Mouse (Mus musculus) forebrain, postnatal 0 days (tissue): ENCODE results near the gene Cyp4f16. TPM values are rescaled to one million over a fixed set of nuclear protein-coding genes. Genes with fewer than 3 reads are reported as not detected.
A peak's percentile ranks its signal among the peaks of the same experiment; 100 is the strongest.
"Not testable (repeated sequence)": the region's sequence is repeated elsewhere in the genome, so short reads cannot be mapped to it uniquely, and the experiment has no call there.

Source experiments
- ATAC-seq: fragments of 200-750 bp; cut with Nextera tagmentation; 2 replicates; pipeline ENCODE4 v1.8.0; 2017; ENCODE audit warnings: mild to moderate bottlenecking, moderate library complexity
- DNase-seq: peaks from one replicate; pipeline ENCODE4 v3.0.0-alpha.2; 2015
- H3K27ac ChIP-seq: fragments of 300-500 bp; sonication (generic); 2 replicates; pipeline ENCODE4 v1.5.1; 2014; ENCODE audit warnings: low read depth, mild to moderate bottlenecking, antibody characterized with exemption, low read length, moderate library complexity, mixed read lengths
- H3K27me3 ChIP-seq: fragments of 300-500 bp; sonication (generic); 2 replicates; pipeline ENCODE4 v1.6.1; 2014; ENCODE audit warnings: mild to moderate bottlenecking, low read length, mixed read lengths; ENCODE audit not compliant: insufficient read depth
- H3K36me3 ChIP-seq: fragments of 300-500 bp; sonication (generic); 2 replicates; pipeline ENCODE4 v1.6.1; 2014; ENCODE audit warnings: mild to moderate bottlenecking, moderate library complexity; ENCODE audit not compliant: insufficient read depth
- H3K4me1 ChIP-seq: fragments of 300-500 bp; sonication (generic); 2 replicates; pipeline ENCODE4 v1.6.1; 2014; ENCODE audit warnings: antibody characterized with exemption; ENCODE audit not compliant: insufficient read depth
- H3K4me2 ChIP-seq: fragments of 300-500 bp; sonication (generic); 2 replicates; pipeline ENCODE4 v1.6.1; 2014; ENCODE audit warnings: low read depth, mild to moderate bottlenecking, moderate library complexity
- H3K4me3 ChIP-seq: fragments of 300-500 bp; sonication (generic); 2 replicates; pipeline ENCODE4 v1.5.1; 2014; ENCODE audit warnings: low read depth, low read length, mixed read lengths
- H3K9ac ChIP-seq: fragments of 300-500 bp; sonication (generic); 2 replicates; pipeline ENCODE4 v1.6.1; 2014; ENCODE audit warnings: mild to moderate bottlenecking
- H3K9me3 ChIP-seq: fragments of 300-500 bp; sonication (generic); 2 replicates; pipeline ENCODE4 v1.6.1; 2016; ENCODE audit warnings: low read length
- CTCF ChIP-seq: sonication (generic); IDR thresholded peaks from 2 replicates; pipeline ENCODE4 v1.5.1; 2016; ENCODE audit warnings: antibody characterized with exemption, control low read depth, low read depth
- WGBS: fragments of 180-500 bp; shearing (Covaris S2); extraction: QIAGEN DNeasy Blood & Tissue Kit; methylation state at CpG from one replicate; pipeline ENCODE4 v1.1.7; 2014; 5-methylcytosine and 5-hydroxymethylcytosine counted together
- polyA plus RNA-seq: library from polyadenylated mRNA; unstranded; fragments of >200 nt; fragmentation: Nextera tagmentation; extraction: Ambion mirVana; gene quantifications from 2 replicates; pipeline ENCODE4 v1.2.1, GENCODE M21; 2015
- total RNA-seq: library from RNA; depleted of rRNA; stranded (reverse); fragments of >200 nt; gene quantifications from 2 replicates; pipeline ENCODE4 v1.2.3, GENCODE M21; 2014; rRNA removed

The Cyp4f16 gene
- total and polyA plus RNA-seq, 2 experiments from 2014 or later, result 11.6 to 17.5 TPM

DNA sequence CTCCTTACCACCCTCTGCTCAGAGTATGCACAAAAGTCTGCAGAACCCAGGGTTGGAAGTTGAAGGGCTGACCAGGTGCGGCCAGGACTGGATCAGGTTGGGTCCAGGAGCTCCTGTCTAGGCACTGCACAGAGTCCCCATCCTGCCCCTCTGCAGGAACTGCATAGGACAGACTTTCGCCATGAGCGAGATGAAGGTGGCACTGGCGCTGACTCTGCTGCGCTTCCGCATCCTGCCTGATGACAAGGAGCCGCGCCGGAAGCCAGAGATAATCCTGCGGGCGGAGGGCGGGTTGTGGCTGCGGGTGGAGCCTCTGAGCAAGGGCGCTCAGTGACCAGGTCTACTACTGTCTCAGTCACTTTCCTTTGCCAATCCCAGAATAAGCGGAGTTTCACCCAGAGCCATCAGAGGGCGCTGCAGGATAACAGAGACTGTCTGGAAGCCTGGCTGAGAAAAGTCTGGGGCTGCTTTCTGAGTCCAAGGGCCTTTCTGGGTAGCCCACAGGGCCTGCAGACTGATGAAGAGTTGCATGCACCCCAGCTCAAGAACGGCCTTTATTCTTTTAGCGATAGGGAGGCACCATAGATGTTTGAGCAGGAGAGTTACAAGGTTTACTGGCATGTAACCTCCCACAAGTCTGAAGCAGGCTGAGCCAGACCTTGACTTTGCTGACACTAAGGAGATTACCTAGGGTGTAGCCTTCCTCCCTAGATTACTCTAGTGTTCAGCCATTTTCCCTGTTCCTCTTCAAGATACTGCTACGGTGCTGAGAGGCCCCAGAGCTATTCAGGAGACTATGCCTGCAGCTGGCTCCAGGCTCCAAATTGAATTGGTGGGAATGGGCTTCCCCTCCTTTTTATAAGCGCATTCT lies 14.8 kb downstream of the Cyp4f16 start:
- no peaks in the 10 kb centered on the region for H3K9me3 ChIP-seq
- no peaks in the 10 kb centered on the region for H3K4me1 ChIP-seq
- H3K27me3 ChIP-seq, result no peaks in the 10 kb centered on the region
- ATAC-seq, result peak; percentile 97
- peak; percentile 89 for DNase-seq
- peak overlapping the region; percentile 51 for H3K4me2 ChIP-seq
- TF ChIP-seq CTCF, result peak; percentile 88
- H3K9ac ChIP-seq, result peak overlapping the region; percentile 39
- H3K36me3 ChIP-seq, result no peaks in the 10 kb centered on the region
- 12% methylated on average over 20 of the region's 20 CpGs for WGBS
- H3K4me3 ChIP-seq, result peak overlapping the region; percentile 26
- H3K27ac ChIP-seq, result no peak overlapping the region

DNA sequence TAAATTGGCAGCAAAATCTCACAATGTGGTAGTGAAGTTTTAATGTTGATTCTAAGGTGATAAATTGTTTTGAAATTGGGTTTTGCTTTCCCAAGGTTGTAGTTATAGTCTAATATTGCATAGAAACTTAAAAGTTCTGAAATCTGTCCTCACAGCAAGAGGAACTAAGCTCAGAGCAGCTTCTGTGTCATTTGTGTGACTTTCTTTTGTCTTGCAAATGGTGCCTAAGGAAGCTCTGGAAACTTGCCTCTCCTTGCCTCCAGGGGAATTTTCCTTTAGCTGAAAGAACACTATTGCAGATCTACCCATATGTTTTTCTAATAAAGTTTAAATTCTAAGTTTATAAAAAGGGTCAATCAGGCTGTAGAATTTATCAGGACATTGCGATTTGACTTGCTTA lies 16.7 kb downstream of the Cyp4f16 start:
- not testable (repeated sequence) for DNase-seq, H3K9me3 ChIP-seq, H3K9ac ChIP-seq, H3K36me3 ChIP-seq, ATAC-seq, H3K27ac ChIP-seq, H3K4me3 ChIP-seq, H3K27me3 ChIP-seq, H3K4me1 ChIP-seq, H3K4me2 ChIP-seq
- WGBS, result 47% methylated on average over 1 of the region's 1 CpGs

DNA sequence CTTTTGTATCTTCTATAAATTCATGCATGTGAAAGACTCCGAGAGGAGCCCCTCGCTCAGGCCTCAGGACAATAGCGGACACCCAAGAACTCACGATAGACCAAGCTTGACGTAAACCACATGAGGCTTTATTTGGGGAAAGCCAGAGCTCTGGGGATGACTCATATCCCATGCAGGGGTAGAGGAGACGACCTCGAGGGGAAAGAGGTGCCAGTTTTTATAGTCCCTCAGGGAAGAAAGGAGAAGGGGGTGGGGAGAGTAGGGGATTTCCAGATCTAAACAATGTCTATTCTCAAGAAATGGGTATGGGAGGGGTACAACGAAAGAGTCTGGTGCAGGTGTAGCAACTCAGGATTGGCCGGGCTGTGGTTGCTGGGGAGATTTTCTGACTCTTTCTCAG lies 18.0 kb downstream of the Cyp4f16 start:
- H3K27me3 ChIP-seq, H3K9ac ChIP-seq, ATAC-seq, H3K4me3 ChIP-seq, H3K4me2 ChIP-seq, DNase-seq, H3K9me3 ChIP-seq, H3K4me1 ChIP-seq, H3K27ac ChIP-seq, H3K36me3 ChIP-seq: not testable (repeated sequence)
- WGBS, result 72% methylated on average over 9 of the region's 9 CpGs

DNA sequence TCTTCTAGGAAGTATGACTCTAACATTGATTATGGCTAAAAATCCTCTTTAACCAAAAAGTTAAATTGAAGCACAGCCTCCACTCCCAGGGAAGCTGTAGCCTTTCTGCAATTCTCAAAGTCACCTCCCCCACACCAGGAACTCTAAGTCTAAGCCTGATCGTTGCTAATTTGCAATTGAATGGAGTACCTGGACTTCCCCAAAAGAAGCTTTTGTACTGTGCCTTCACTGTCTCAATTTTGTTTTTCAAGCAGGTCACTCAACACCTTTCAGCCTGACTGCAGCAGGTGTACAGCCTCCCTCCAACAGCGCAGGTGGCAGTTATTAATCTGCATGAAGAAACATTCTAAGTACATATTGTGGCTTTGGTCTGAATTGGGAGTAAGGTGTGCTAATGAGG lies 26.9 kb downstream of the Cyp4f16 start:
- not testable (repeated sequence) for H3K4me2 ChIP-seq, H3K27ac ChIP-seq, H3K9ac ChIP-seq, H3K4me3 ChIP-seq, H3K9me3 ChIP-seq, DNase-seq, H3K36me3 ChIP-seq, H3K4me1 ChIP-seq, H3K27me3 ChIP-seq, ATAC-seq
- WGBS, result 75% methylated on average over 2 of the region's 2 CpGs

DNA sequence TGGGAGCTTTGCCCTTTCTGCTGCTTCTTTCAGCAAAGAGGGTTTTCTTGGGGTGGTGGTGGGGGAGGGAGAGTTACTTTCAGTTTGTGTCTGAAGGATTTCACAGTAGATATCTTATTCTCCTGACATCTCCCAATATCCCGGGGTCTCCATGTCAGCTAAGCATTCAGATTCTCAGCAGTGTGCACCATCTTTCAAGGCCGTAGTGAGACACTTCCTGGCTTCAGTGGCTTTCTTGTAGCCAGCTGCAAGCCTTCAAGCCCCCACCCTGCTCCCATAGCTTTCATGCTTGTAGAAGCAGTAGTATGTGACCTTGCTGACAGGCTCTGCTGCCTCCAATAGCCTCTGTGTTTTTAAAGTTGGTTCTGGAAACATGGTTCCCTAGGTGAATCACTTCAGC lies 36.9 kb downstream of the Cyp4f16 start:
- not testable (repeated sequence) for H3K9me3 ChIP-seq, DNase-seq, H3K4me3 ChIP-seq, H3K36me3 ChIP-seq, ATAC-seq, H3K4me1 ChIP-seq, H3K4me2 ChIP-seq, H3K27ac ChIP-seq, H3K9ac ChIP-seq, H3K27me3 ChIP-seq
- 85% methylated on average over 2 of the region's 2 CpGs for WGBS

DNA sequence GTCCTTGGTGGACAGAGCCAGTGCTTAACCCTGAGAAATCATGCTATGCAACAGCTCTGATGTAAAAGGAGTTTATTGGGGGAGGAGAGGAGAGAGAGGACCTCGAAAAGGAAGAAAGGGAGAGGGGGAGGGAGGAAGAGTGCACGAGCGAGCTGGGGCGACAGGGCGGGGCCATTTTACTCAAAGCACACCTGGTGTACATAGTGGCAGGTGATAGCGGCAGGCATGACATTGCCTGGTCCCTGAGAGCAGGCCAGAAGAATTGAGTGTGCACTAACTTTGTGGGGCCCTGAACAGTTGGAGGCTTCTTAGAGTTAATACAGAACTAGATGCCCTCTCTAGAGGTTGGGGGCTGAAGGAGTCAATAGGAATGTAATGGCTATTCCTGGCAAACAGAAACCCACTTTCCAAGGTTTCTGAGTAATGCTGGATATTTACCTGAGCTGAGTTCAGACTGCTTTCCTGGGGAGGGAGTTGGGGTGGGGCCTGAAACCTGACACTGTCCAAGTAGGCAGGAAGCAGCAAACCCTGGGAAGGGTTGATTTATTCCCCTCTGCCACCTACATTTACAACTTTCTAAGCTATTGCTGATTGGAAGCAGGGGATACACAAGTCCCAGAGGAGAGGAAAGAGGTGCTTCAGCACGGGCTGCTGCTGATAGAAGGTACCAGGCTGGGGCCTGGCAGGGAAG lies 41.3 kb downstream of the Cyp4f16 start:
- Histone ChIP-seq H3K27me3 (no peaks in the 10 kb centered on the region), H3K27ac (no peak overlapping the region), H3K9me3 (no peaks in the 10 kb centered on the region), H3K36me3 (no peaks in the 10 kb centered on the region), H3K9ac (no peak overlapping the region), H3K4me2 (no peak overlapping the region), H3K4me3 (no peak overlapping the region), H3K4me1 (no peaks in the 10 kb centered on the region)
- ATAC-seq, result no peak
- no peak for DNase-seq
- whole genome bisulfite sequencing, result 68% methylated on average over 7 of the region's 7 CpGs
- TF ChIP-seq CTCF, result no peak

DNA sequence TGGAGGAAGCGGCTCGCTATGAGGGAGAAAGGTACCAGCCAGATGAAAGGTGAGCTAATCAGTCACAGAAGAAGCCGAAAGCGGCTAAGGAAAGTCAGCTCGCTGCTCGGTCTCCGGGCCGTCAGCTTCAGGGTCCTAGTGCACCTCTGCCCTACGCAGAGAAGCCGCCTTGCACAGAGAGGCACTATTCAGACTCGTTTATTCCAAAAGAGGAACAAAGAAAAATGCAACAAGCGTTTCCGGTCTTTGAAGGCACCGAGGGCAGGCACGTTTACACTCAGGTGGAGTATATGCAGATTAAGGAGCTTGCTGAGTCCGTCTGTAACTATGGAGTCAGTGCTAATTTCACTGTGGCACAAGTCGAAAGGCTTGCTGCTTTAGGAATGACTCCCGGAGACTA lies 60.1 kb downstream of the Cyp4f16 start:
- H3K9me3 ChIP-seq, result no peaks in the 10 kb centered on the region
- 86% methylated on average over 18 of the region's 18 CpGs for whole genome bisulfite sequencing
- no peak overlapping the region for H3K4me3 ChIP-seq
- ATAC-seq (no peak), DNase-seq (no peak)
- H3K27me3 ChIP-seq, result no peaks in the 10 kb centered on the region
- no peaks in the 10 kb centered on the region for H3K4me1 ChIP-seq
- no peak for TF ChIP-seq CTCF
- H3K9ac ChIP-seq, result no peak overlapping the region
- H3K36me3 ChIP-seq, result no peaks in the 10 kb centered on the region
- H3K27ac ChIP-seq, result no peak overlapping the region
- no peak overlapping the region for H3K4me2 ChIP-seq

Other genes with a start within 250 kb of the Cyp4f16 start
- 75.0 and 114 TPM in 2 replicates for gene Akap8, start 215.3 kb upstream of the Cyp4f16 start, total RNA-seq
- 44.8 and 64.3 TPM in 2 replicates for gene Akap8, start 215.3 kb upstream of the Cyp4f16 start, polyA plus RNA-seq
- 74.2 and 86.2 TPM in 2 replicates for gene Akap8l, start 186.0 kb upstream of the Cyp4f16 start, total RNA-seq
- gene Akap8l, start 186.0 kb upstream of the Cyp4f16 start, polyA plus RNA-seq, result 76.0 and 80.5 TPM in 2 replicates
- gene Wiz, start 147.1 kb upstream of the Cyp4f16 start, total RNA-seq, result 38.2 and 55.4 TPM in 2 replicates
- gene Wiz, start 147.1 kb upstream of the Cyp4f16 start, polyA plus RNA-seq, result 35.4 and 42.0 TPM in 2 replicates
- gene Rasal3, start 133.0 kb upstream of the Cyp4f16 start, total RNA-seq, result 0.52 and 0.62 TPM in 2 replicates
- 0.20 and 0.54 TPM in 2 replicates for gene Rasal3, start 133.0 kb upstream of the Cyp4f16 start, polyA plus RNA-seq
- not detected in 2 replicates for gene Pglyrp2, start 112.4 kb upstream of the Cyp4f16 start, total RNA-seq
- not detected in 2 replicates for gene Pglyrp2, start 112.4 kb upstream of the Cyp4f16 start, polyA plus RNA-seq
- 0.54 and 2.0 TPM in 2 replicates for gene Cyp4f39, start 83.8 kb upstream of the Cyp4f16 start, total RNA-seq
- gene Cyp4f39, start 83.8 kb upstream of the Cyp4f16 start, polyA plus RNA-seq, result 0.47 and 0.70 TPM in 2 replicates
- gene Cyp4f17, start 30.5 kb upstream of the Cyp4f16 start, total RNA-seq, result 7.9 and 9.1 TPM in 2 replicates
- gene Cyp4f17, start 30.5 kb upstream of the Cyp4f16 start, polyA plus RNA-seq, result 4.0 and 8.6 TPM in 2 replicates
- gene Cyp4f37, start 84.8 kb downstream of the Cyp4f16 start, total RNA-seq, result not detected in 2 replicates
- gene Cyp4f37, start 84.8 kb downstream of the Cyp4f16 start, polyA plus RNA-seq, result 0.44 TPM in 1 of 2 replicates, not detected in the other
- not detected in 2 replicates for gene Cyp4f40, start 122.3 kb downstream of the Cyp4f16 start, total RNA-seq
- 0.16 TPM in 1 of 2 replicates, not detected in the other for gene Cyp4f40, start 122.3 kb downstream of the Cyp4f16 start, polyA plus RNA-seq
- 4.2 and 9.0 TPM in 2 replicates for gene Cyp4f15, start 149.1 kb downstream of the Cyp4f16 start, total RNA-seq
- gene Cyp4f15, start 149.1 kb downstream of the Cyp4f16 start, polyA plus RNA-seq, result 1.6 and 2.9 TPM in 2 replicates